Mouse (Mus musculus) liver, embryonic 13.5 days (tissue): ENCODE results near the gene Tgfb3. TPM values are rescaled to one million over a fixed set of nuclear protein-coding genes. Genes with fewer than 3 reads are reported as not detected.
A peak's percentile ranks its signal among the peaks of the same experiment; 100 is the strongest.

Experiments
- ATAC-seq: fragments of 200-750 bp; cut with Nextera tagmentation; 2 replicates; pipeline ENCODE4 v1.8.0; 2017; ENCODE audit warnings: low read depth, mild to moderate bottlenecking, moderate number of reproducible peaks, moderate library complexity
- DNase-seq: peaks from one replicate; pipeline ENCODE4 v3.0.0; 2022
- H3K27ac ChIP-seq: fragments of 300-500 bp; sonication (generic); 2 replicates; pipeline ENCODE4 v1.5.1; 2015; ENCODE audit warnings: moderate library complexity, mild to moderate bottlenecking, inconsistent platforms
- H3K27me3 ChIP-seq: fragments of 300-500 bp; sonication (generic); 2 replicates; pipeline ENCODE4 v1.6.1; 2015; ENCODE audit warnings: mild to moderate bottlenecking, inconsistent platforms
- H3K36me3 ChIP-seq: fragments of 300-500 bp; sonication (generic); 2 replicates; pipeline ENCODE4 v1.6.1; 2015; ENCODE audit warnings: mild to moderate bottlenecking, inconsistent platforms
- H3K4me1 ChIP-seq: fragments of 300-500 bp; sonication (generic); replicated peaks from 2 replicates; pipeline ENCODE4 v1.6.1; 2015; ENCODE audit warnings: inconsistent platforms
- H3K4me2 ChIP-seq: fragments of 300-500 bp; sonication (generic); 2 replicates; pipeline ENCODE4 v1.6.1; 2015; ENCODE audit warnings: inconsistent platforms, mild to moderate bottlenecking, moderate library complexity
- H3K4me3 ChIP-seq: fragments of 300-500 bp; sonication (generic); replicated peaks from 2 replicates; pipeline ENCODE4 v1.5.1; 2015; ENCODE audit warnings: mild to moderate bottlenecking, inconsistent platforms
- H3K9ac ChIP-seq: fragments of 300-500 bp; sonication (generic); 2 replicates; pipeline ENCODE4 v1.6.1; 2015; ENCODE audit warnings: mild to moderate bottlenecking, inconsistent platforms
- H3K9me3 ChIP-seq: fragments of 300-500 bp; sonication (generic); replicated peaks from 2 replicates; pipeline ENCODE4 v1.6.1; 2016; ENCODE audit warnings: inconsistent platforms
- WGBS: fragments of 180-500 bp; shearing (Covaris S2); methylation state at CpG from one replicate; pipeline ENCODE4 v1.1.7; 2015; ENCODE audit not compliant: insufficient replicate concordance; 5-methylcytosine and 5-hydroxymethylcytosine counted together
- polyA plus RNA-seq: library from polyadenylated mRNA; unstranded; fragments of >200 nt; fragmentation: Nextera tagmentation; extraction: Ambion mirVana; gene quantifications from 2 replicates; pipeline ENCODE4 v1.2.1, GENCODE M21; 2015

Gene Tgfb3
- polyA plus RNA-seq, 1 experiment from 2014 or later = 2.5 TPM

DNA sequence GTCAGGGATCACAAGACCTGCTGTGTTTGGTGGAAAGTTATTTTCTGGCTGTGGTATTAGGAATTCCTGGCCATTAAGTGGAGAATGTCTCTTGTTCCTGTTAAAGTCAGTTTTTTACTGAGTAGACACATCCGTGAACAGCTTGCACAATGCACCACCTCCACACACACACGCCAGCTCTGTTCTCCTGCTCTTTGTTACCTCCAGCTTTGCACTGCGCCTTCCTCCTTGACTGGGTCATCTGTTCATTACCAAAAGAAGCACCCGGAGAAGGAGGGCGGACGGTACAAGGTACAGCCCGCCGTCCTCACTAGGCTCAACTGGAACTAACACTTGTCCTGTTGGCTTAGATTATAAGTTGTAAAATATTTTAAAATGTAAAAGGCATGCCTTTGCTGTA is 23.8 kb upstream of the Tgfb3 start:
- Histone ChIP-seq H3K36me3 (no peaks in the 10 kb centered on the region), H3K27me3 (no peaks in the 10 kb centered on the region), H3K9me3 (no peaks in the 10 kb centered on the region), H3K4me3 (no peak overlapping the region), H3K4me1 (peaks cover 3% of the 10 kb centered on the region; the same call in 1 of the 2 replicates), H3K9ac (no peak overlapping the region), H3K27ac (no peak overlapping the region), H3K4me2 (no peak overlapping the region)
- DNase-seq = no peak
- WGBS = 72% methylated on average over 8 of the region's 8 CpGs
- ATAC-seq = no peak

DNA sequence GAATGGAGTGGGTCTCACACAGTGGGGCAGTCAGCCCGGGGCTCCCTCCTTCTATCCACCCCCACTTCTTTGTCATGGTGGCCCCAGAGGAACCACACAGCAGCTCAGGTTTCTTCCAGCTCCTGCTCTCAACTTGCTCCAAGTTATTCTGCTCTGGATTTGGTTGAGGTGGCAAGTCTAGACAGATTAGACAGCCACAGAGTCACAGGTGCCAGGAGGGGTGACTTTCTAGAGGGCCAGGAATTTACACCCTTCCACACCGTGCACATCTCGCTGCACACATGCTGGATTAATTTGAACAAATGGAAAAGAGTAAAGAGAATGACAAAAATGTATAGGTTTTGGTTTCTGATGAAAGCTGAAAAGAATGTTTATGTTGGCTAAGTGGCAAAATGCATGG is 21.9 kb upstream of the Tgfb3 start:
- H3K36me3 ChIP-seq = no peaks in the 10 kb centered on the region
- no peak overlapping the region for H3K4me3 ChIP-seq
- no peaks in the 10 kb centered on the region for H3K9me3 ChIP-seq
- no peak for DNase-seq
- peaks cover 3% of the 10 kb centered on the region; the same call in 1 of the 2 replicates for H3K4me1 ChIP-seq
- 80% methylated on average over 3 of the region's 3 CpGs for WGBS
- no peaks in the 10 kb centered on the region for H3K27me3 ChIP-seq
- no peak overlapping the region for H3K27ac ChIP-seq
- no peak for ATAC-seq
- no peak overlapping the region for H3K9ac ChIP-seq
- H3K4me2 ChIP-seq = no peak overlapping the region

DNA sequence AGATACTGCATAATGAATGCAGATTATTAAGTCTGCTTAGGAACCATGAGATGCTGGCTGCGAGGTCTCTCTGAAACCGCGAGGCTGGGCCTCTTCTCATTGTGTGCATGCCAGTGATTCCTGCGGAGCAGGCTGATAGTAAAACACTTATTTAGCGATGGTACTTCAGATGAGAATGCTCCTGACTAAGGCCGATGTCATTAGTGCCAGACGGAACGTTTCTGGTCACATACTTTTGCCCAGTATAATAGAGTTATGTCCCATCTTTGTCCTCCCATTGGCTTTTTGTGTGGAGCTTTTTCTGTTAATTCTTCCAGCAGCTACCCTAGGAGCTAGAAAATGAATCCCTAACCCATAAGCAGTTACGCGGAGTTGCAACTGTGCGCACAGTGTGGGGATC is 18.9 kb upstream of the Tgfb3 start:
- no peak overlapping the region for H3K4me3 ChIP-seq
- no peak overlapping the region for H3K27ac ChIP-seq
- no peak overlapping the region for H3K4me2 ChIP-seq
- no peaks in the 10 kb centered on the region for H3K4me1 ChIP-seq
- no peak for DNase-seq
- H3K36me3 ChIP-seq = no peaks in the 10 kb centered on the region
- H3K9me3 ChIP-seq = no peaks in the 10 kb centered on the region
- 79% methylated on average over 11 of the region's 11 CpGs for WGBS
- no peak overlapping the region for H3K9ac ChIP-seq
- H3K27me3 ChIP-seq = no peaks in the 10 kb centered on the region
- no peak for ATAC-seq

DNA sequence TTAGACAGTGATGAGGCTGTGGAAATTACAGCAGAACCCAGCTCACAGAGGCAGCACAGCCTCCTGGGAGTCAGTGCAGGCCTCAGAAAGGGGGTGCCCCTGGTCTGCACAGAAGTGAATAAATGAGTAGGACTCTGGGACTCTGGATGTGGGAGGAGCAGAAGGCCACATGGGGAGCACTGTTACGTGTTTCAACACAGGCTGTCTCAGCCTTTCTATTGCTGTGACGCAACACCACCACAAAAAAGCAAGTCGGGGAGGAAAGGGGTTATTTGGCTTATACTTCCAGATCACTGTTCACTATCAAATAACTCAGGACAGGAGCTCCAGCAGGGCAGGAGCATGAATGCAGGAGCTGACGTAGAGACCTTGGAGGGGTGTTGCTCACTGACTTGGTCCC is 17.0 kb upstream of the Tgfb3 start:
- 62% methylated on average over 4 of the region's 4 CpGs for WGBS
- H3K4me1 ChIP-seq = no peaks in the 10 kb centered on the region
- ATAC-seq (no peak), DNase-seq (no peak)
- no peaks in the 10 kb centered on the region for H3K27me3 ChIP-seq
- no peaks in the 10 kb centered on the region for H3K9me3 ChIP-seq
- no peaks in the 10 kb centered on the region for H3K36me3 ChIP-seq
- H3K9ac ChIP-seq = no peak overlapping the region
- H3K4me2 ChIP-seq = no peak overlapping the region
- H3K4me3 ChIP-seq = no peak overlapping the region
- H3K27ac ChIP-seq = no peak overlapping the region

DNA sequence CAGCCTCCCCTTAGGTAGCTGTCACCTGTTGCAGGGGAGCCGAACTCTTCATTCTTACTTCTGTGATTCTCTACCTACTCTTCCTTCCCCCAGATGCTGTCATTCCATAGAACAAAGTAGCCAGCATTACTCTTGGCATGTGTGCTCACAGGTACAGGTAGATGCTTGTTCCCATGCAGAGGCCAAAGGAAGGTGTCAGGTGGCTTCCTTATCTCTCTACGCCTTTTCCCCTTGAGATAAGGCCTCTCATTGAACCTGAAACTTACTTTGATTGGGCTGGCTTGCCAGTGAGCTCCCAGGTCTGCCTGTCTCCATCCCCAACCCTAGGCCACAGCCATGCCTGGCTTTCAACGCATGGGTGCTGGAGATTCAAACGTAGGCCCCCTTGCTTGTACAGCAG is 15.2 kb upstream of the Tgfb3 start:
- Histone ChIP-seq H3K27ac (no peak overlapping the region), H3K4me1 (no peaks in the 10 kb centered on the region), H3K27me3 (no peaks in the 10 kb centered on the region), H3K9ac (no peak overlapping the region), H3K4me2 (no peak overlapping the region), H3K36me3 (no peaks in the 10 kb centered on the region), H3K9me3 (no peaks in the 10 kb centered on the region), H3K4me3 (no peak overlapping the region)
- WGBS = 63% methylated on average over 4 of the region's 4 CpGs
- ATAC-seq (no peak), DNase-seq (no peak)

DNA sequence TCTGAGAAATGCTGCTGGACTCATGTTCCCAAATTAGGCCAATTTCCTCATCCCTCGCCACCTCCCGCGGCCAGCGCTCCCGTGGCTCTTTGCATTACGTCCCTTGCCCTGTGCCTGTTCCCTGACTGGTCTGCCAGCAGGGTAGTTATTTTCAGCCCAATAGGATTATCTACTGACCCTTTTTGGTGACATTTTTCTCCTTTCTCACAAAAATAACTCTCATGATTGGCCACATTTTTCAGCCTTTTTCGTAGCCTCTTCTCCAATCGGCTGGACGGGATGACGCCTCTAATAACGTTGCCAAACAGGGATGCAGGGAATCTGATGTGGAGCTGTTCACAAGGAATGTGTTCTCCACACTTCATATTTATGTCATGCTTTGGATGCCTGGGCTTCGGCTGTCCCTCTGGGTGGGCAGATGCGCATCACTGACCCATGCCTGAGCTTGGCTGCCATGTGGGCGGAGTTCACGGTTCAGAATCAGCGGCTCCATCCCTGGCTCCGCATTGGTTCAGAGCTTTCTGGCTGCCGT is 12.8 kb upstream of the Tgfb3 start:
- Histone ChIP-seq H3K9me3 (no peaks in the 10 kb centered on the region), H3K4me3 (no peak overlapping the region), H3K9ac (no peak overlapping the region), H3K27ac (no peak overlapping the region), H3K4me2 (no peak overlapping the region), H3K27me3 (no peaks in the 10 kb centered on the region), H3K4me1 (no peaks in the 10 kb centered on the region), H3K36me3 (no peaks in the 10 kb centered on the region)
- no peak for ATAC-seq
- 60% methylated on average over 18 of the region's 18 CpGs for WGBS
- no peak for DNase-seq

DNA sequence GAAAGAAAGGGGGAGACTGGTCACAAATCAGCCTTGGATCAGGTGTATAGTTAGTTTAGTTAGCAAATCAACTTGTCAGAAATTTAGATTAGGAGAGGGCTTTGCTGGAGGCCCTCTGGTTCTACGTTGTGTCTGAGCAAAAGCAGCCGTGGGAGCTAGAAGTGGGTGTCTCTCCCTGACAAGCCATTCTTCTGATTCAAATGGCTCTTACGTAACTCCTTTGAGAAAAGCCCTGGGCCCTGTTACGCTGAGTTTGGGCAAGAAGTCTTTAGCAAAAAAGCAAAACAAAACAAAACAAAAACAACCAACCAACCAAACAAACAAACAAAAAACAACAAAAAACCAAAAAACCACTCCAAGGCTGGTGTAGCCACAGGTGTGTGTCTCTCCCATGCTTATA is 11.9 kb upstream of the Tgfb3 start:
- ATAC-seq (no peak), DNase-seq (no peak)
- Histone ChIP-seq H3K4me1 (no peaks in the 10 kb centered on the region), H3K9ac (no peak overlapping the region), H3K4me2 (no peak overlapping the region), H3K4me3 (no peak overlapping the region), H3K27me3 (no peaks in the 10 kb centered on the region), H3K27ac (no peak overlapping the region), H3K9me3 (no peaks in the 10 kb centered on the region), H3K36me3 (0 out of 2 replicates have a peak, but pooled peaks cover 2% of the 10 kb centered on the region)
- WGBS = 64% methylated on average over 4 of the region's 4 CpGs

DNA sequence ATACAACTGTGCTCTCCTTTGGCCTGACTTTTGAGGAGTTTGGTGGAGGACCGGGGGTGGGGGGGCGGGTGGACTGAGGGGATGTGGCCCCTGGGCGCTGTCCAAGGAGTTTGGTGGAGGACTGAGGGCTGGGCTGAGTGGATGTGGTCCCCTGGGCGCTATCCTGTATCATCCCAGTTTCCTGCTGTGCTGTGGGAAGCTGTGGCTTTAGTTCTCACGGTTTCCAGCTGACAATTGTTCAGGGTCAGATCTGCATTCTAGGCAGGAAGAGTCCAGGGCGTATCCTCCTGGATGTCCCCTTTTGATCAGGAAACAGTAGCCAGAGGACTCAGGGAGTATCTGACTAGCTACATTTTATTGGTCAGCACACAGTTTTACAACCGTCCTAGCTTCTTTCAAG is 9.2 kb upstream of the Tgfb3 start:
- DNase-seq (no peak), ATAC-seq (peak; percentile 15; the same call in 1 of the 2 replicates)
- WGBS = 37% methylated on average over 7 of the region's 7 CpGs
- Histone ChIP-seq H3K9ac (no peak overlapping the region), H3K4me3 (no peak overlapping the region), H3K9me3 (no peaks in the 10 kb centered on the region), H3K4me1 (0 out of 2 replicates have a peak, but pooled peaks cover under 1% of the 10 kb centered on the region), H3K36me3 (0 out of 2 replicates have a peak, but pooled peaks cover 2% of the 10 kb centered on the region), H3K4me2 (no peak overlapping the region), H3K27ac (no peak overlapping the region), H3K27me3 (peaks cover 5% of the 10 kb centered on the region)

DNA sequence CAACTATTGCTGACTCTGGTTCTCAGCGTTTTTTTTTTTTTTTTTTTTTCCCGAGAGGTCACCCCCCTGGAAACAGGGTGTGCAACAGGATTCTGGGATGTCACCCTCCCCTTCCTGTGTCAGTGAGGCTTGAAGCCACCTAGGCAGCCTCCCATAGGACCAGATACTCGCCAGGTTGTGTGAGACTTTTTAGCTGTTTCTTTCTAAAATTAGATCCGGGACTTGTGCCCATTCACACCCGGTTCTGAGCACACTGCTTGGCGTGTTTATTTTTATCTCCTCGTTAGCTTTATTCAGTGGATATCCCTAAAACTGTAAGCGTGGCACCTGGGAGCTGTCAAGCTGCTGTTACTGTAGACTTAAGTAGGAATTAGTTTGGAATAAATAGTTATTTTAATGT is 7.7 kb upstream of the Tgfb3 start:
- ATAC-seq (no peak), DNase-seq (no peak)
- Histone ChIP-seq H3K27ac (no peak overlapping the region), H3K9ac (no peak overlapping the region), H3K9me3 (no peaks in the 10 kb centered on the region), H3K4me2 (no peak overlapping the region), H3K4me1 (peaks cover 7% of the 10 kb centered on the region; the same call in 1 of the 2 replicates), H3K36me3 (0 out of 2 replicates have a peak, but pooled peaks cover 2% of the 10 kb centered on the region), H3K4me3 (no peak overlapping the region), H3K27me3 (peaks cover 20% of the 10 kb centered on the region)
- 54% methylated on average over 8 of the region's 8 CpGs for WGBS

DNA sequence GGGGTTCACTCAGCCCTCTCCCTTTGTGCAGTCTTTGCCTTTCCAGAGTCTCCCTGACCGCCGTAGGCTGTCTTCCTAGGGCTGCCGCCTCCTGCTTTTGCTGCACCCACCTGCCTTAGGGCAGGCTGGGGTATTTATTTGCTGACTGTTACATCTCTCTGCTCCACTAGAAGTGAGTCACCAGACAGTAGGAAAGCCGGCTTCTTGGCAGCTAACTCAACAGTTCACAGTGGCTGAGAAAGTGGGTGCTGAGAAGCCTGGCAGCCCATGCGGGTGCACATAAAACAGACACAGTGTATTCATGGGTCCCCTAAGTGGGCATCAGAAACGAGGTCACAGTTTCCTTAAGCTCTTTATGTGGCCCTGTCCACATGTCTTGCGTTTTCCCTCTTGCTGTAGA is 7.0 kb upstream of the Tgfb3 start:
- Histone ChIP-seq H3K4me3 (no peak overlapping the region), H3K27me3 (peaks cover 27% of the 10 kb centered on the region), H3K27ac (no peak overlapping the region), H3K9ac (no peak overlapping the region), H3K4me2 (no peak overlapping the region), H3K9me3 (no peaks in the 10 kb centered on the region), H3K4me1 (peaks cover 7% of the 10 kb centered on the region; the same call in 1 of the 2 replicates), H3K36me3 (0 out of 2 replicates have a peak, but pooled peaks cover 2% of the 10 kb centered on the region)
- ATAC-seq (no peak), DNase-seq (no peak)
- 71% methylated on average over 7 of the region's 7 CpGs for WGBS

DNA sequence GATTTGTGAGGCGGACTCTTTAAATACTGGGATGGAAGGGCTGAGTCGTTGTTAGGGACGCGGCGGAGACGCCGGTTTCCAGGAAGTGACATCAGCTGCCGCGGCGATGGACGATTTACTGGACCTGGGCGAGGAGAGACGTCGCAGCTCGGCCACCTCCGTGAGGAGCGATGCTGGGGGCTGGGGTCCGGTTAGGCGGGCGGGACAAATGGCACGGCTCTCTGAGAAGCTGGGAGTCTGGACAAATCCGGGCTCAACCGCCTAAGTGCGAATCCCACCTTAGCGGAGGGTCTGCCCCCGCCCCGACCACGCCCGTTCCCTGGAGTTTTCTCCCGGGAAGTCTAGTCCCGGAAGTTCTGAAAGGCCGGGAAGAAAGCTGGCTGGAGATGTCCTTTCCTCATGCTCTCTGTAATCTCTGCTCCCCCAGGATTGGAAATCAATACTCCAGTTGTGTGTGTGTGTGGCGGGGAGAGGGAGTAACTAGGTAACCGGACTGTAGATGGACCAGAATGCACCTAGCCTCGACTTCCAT is 3.7 kb upstream of the Tgfb3 start, which contains the start of gene Ift43:
Ift43 (plus strand) TSS at position 61 of the 532 bp plus-strand sequence.
- peak within 1 kb of the TSS; percentile 60 for H3K4me3 ChIP-seq

DNA sequence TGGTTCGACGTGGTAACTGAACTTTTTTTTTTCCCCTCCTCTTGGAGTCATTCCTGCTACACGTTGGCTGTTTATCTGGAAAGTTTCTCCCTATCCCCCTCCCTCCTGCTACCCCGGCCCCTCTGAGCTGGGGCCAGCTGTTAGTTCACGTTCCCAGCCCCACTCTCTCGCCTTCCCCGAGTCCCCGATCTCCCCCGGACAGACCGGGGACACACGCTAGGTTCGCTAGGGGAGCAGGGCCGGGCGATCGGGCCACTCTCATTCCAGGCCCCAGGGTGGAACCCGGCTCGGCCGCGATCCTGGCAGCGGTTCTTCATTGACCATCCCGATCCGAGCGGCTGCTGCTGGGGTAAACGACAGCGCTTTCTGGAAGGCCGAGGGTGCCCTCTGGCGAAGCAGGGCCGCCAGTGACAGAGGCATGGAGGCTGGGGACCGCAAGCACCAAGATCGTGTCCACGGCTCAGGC is 394 bp upstream of the Tgfb3 start:
- under 1% methylated on average over 31 of the region's 31 CpGs for whole genome bisulfite sequencing
- Histone ChIP-seq H3K4me2 (peak overlapping the region; percentile 79), H3K9ac (peak overlapping the region; percentile 65), H3K4me3 (peak overlapping the region; percentile 59), H3K27ac (no peak overlapping the region; the same call in 1 of the 2 replicates), H3K9me3 (no peaks in the 10 kb centered on the region), H3K36me3 (no peaks in the 10 kb centered on the region), H3K27me3 (peaks cover 79% of the 10 kb centered on the region), H3K4me1 (peaks cover 7% of the 10 kb centered on the region)
- DNase-seq (peak; percentile 55), ATAC-seq (peak; percentile 52)

More for the DNA sequence above, 3.7 kb upstream of the Tgfb3 start, which contains the start of gene Ift43:
- Histone ChIP-seq H3K9ac (peak within 1 kb of the TSS; percentile 36; the same call in 1 of the 2 replicates), H3K4me1 (peaks cover 7% of the 10 kb centered on the region), H3K36me3 (0 out of 2 replicates have a peak, but pooled peaks cover 2% of the 10 kb centered on the region), H3K4me2 (peak within 1 kb of the TSS; percentile 65), H3K9me3 (no peaks in the 10 kb centered on the region), H3K27me3 (peaks cover 59% of the 10 kb centered on the region), H3K27ac (no peak within 1 kb of the TSS)
- WGBS = 1% methylated on average over 35 of the region's 35 CpGs
- ATAC-seq (no peak), DNase-seq (no peak)
